Mouse (Mus musculus): ENCODE results near the gene Fam206a. TPM values are rescaled to one million over a fixed set of nuclear protein-coding genes. Genes with fewer than 3 reads are reported as not detected.

Fam206a gene
- 21.9 and 23.9 TPM in 2 replicates for polyA plus RNA-seq (2016; fragmentation: Nextera tagmentation; extraction: Ambion mirVana)

DNA sequence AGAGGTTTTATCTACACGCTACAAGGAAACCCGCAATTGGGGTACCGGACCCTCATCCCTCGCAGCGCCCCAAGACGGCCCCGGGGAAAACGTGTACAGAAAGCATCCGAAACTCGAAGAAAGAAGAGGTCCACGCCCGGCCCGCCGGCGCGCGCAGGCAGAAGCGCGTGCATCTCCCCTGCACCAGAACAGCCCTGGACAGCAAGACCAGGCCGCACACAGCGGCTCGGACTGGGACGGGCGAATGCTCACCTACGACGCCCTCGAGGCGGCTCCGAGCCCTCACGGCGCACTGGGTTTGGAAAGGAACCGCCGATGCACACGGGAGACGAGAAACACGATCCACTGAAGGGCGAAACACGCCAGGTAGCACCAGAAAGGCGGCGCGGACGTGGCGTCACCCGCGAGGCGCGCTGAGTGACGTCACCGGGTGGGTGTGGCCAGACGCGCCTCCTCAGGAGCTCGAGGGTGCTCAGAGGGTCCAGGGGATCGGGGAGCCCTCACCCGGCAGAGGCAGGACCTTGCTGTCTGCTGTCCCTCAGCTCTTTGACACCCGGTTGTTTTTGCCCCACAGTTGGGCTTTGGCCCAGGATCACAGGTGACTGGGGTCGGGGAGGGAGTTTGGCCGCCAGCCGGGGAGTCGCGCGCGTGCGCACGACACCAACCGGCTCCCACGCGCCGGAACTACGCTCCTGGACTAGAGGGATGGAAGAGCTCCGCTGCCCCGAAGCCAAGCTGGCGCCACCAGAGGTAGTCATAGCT, at the start of gene Fam206a, which contains the start of gene Elp1:
Gene Fam206a (plus strand): TSS at position 439 of the 762 bp plus-strand sequence.
Gene Elp1 (minus strand): TSS at position 425 of the 762 bp plus-strand sequence.
- under 1% methylated on average over 72 of the region's 72 CpGs for WGBS
- Histone ChIP-seq H3K27me3 (no peaks in the 10 kb centered on the region), H3K9ac (peak within 1 kb of the TSS; percentile 92), H3K4me3 (peak within 1 kb of the TSS; percentile 97), H3K4me1 (peaks cover 16% of the 10 kb centered on the region), H3K27ac (peak within 1 kb of the TSS; percentile 85), H3K36me3 (peaks cover 42% of the 10 kb centered on the region), H3K4me2 (replicated peaks) (peak within 1 kb of the TSS; percentile 69), H3K9me3 (no peaks in the 10 kb centered on the region)
- peak; percentile 95 for ATAC-seq (ENCODE audit: insufficient number of reproducible peaks, insufficient read depth, low FRiP score, low TSS enrichment)

DNA sequence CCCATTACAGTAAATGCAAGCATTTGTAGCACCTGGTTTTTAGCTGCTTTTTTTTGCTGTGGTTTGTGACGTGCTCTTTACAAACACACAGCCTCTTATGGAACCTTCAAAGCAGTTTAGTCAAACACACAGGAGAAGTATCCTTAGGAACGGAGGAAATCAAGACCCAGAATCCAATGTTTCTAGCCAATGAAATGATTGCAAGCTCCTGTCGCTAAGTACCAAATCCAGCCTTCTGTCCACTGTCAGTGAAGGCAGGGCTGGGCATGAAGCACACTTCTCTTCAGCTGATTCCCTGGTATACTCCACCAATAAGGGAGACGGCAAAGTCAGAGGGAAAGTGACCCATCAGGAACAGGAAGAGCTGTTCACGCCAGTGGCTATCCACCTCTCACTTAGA, 46.1 kb upstream of the Fam206a start:
- 92% methylated on average over 5 of the region's 5 CpGs for WGBS
- H3K36me3 ChIP-seq = peaks cover 86% of the 10 kb centered on the region
- no peak for ATAC-seq (ENCODE audit: insufficient number of reproducible peaks, insufficient read depth, low FRiP score, low TSS enrichment)

DNA sequence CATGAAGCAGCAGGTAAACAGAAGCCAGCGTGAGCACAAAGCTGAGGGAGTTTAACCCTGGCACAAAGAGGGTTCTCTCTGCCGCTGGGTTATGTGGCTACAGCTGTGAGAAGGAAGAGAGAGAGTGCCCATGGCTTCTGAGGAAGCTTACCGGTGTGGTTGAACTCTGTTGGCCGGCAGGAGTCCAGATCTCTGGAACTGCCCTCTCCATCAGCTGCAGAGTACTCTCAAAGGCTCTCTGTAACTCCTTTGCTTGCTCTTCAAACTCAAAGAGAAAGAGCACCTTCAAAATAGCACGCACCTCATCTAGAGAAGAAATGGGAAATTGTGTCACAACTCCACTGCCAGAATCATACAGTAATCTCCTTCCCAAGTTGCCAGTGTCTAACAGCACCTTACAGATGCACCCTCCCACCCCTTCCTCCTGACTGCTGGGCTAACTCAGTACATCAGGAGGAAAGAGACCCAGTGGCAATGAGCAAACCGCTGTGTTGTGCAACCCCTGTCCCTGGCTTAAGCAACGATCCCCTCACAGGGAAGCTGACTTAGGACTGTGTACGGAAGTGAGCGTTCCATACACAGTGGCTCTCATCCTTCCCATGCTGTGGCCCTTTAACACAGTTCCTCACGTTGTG, 45.1 kb upstream of the Fam206a start:
- Histone ChIP-seq H3K4me3 (no peak overlapping the region), H3K27ac (no peak overlapping the region), H3K9me3 (no peaks in the 10 kb centered on the region), H3K4me2 (replicated peaks) (no peak overlapping the region), H3K27me3 (no peaks in the 10 kb centered on the region), H3K36me3 (peaks cover 86% of the 10 kb centered on the region), H3K4me1 (no peaks in the 10 kb centered on the region), H3K9ac (no peak overlapping the region)
- WGBS = 94% methylated on average over 10 of the region's 10 CpGs
- ATAC-seq (ENCODE audit: insufficient number of reproducible peaks, insufficient read depth, low FRiP score, low TSS enrichment) = no peak

More for the DNA sequence above, 46.1 kb upstream of the Fam206a start:
- H3K9ac ChIP-seq = no peak overlapping the region
- no peaks in the 10 kb centered on the region for H3K4me1 ChIP-seq
- no peak overlapping the region for H3K27ac ChIP-seq
- H3K4me2 ChIP-seq (replicated peaks) = no peak overlapping the region
- H3K4me3 ChIP-seq = no peak overlapping the region
- no peaks in the 10 kb centered on the region for H3K9me3 ChIP-seq
- no peaks in the 10 kb centered on the region for H3K27me3 ChIP-seq

DNA sequence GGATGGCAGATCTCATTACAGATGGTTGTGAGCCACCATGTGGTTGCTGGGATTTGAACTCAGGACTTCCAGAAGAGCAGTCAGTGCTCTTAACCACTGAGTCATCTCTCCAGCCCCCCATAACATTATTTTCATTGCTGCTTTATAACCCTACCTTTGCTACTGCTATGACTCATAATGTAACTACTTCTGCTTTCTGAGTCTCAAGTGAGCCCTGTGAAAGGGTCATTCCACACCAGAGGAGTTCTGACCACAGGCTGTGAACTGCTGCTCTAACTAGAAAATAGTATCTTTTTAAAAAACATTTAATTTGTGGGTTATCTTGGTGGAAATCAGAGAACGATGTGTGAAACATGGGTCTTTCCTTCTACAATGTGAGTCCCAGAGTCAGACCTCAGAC, 44.5 kb upstream of the Fam206a start:
- 95% methylated on average over 1 of the region's 1 CpGs for WGBS
- peaks cover 91% of the 10 kb centered on the region for H3K36me3 ChIP-seq
- no peaks in the 10 kb centered on the region for H3K27me3 ChIP-seq
- ATAC-seq (ENCODE audit: insufficient number of reproducible peaks, insufficient read depth, low FRiP score, low TSS enrichment) = no peak
- H3K27ac ChIP-seq = no peak overlapping the region
- H3K4me3 ChIP-seq = no peak overlapping the region
- no peaks in the 10 kb centered on the region for H3K4me1 ChIP-seq
- no peaks in the 10 kb centered on the region for H3K9me3 ChIP-seq
- H3K9ac ChIP-seq = no peak overlapping the region
- H3K4me2 ChIP-seq (replicated peaks) = no peak overlapping the region

DNA sequence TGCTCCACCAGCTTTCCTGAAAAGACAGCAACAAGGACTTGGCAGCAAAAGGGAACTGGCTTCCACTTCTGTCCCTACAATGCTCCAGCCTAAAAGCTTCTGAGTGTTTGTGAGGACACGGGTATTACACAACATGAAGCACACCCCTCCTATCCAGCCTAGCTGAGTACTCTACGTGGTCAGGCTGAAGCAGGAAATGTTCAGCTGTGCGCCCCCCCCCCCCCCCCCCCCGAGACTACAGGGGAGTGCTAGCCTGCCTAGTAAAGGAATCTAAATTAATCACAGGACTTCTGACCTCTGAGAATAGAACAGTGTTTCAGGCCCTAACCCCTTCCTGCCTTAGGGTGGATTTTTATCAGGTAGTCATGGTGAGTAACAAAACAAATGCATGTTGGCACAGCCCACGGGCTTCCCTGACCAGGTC, 34.3 kb upstream of the Fam206a start:
- H3K27me3 ChIP-seq = no peaks in the 10 kb centered on the region
- peaks cover 76% of the 10 kb centered on the region for H3K36me3 ChIP-seq
- no peak overlapping the region for H3K4me2 ChIP-seq (replicated peaks)
- H3K9me3 ChIP-seq = no peaks in the 10 kb centered on the region
- no peak for ATAC-seq (ENCODE audit: insufficient number of reproducible peaks, insufficient read depth, low FRiP score, low TSS enrichment)
- no peaks in the 10 kb centered on the region for H3K4me1 ChIP-seq
- H3K27ac ChIP-seq = no peak overlapping the region
- 63% methylated on average over 5 of the region's 5 CpGs for WGBS
- no peak overlapping the region for H3K4me3 ChIP-seq
- no peak overlapping the region for H3K9ac ChIP-seq

DNA sequence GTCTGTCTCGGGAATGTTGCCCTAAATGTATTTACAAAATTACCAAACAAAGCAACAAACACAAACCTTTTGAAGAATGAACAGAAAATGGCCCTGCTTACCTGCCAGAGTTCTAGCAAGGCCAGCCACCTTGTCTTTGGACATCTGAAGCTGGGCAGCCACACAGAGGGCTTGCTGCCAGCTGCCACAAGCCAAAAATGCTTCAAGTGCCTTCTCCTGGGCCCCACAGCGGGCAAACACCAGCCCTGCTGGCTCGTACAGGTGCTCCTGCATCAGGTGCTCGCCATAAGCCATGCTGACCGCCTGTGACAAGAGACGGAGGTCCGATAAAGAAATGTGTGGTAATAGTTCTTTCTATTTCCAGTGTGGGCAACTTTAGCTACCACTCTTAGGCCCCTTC, 33.2 kb upstream of the Fam206a start:
- H3K9me3 ChIP-seq = no peaks in the 10 kb centered on the region
- 90% methylated on average over 7 of the region's 7 CpGs for WGBS
- H3K27ac ChIP-seq = no peak overlapping the region
- H3K9ac ChIP-seq = no peak overlapping the region
- no peaks in the 10 kb centered on the region for H3K4me1 ChIP-seq
- no peak for ATAC-seq (ENCODE audit: insufficient number of reproducible peaks, insufficient read depth, low FRiP score, low TSS enrichment)
- no peak overlapping the region for H3K4me2 ChIP-seq (replicated peaks)
- peaks cover 80% of the 10 kb centered on the region for H3K36me3 ChIP-seq
- no peak overlapping the region for H3K4me3 ChIP-seq
- no peaks in the 10 kb centered on the region for H3K27me3 ChIP-seq

DNA sequence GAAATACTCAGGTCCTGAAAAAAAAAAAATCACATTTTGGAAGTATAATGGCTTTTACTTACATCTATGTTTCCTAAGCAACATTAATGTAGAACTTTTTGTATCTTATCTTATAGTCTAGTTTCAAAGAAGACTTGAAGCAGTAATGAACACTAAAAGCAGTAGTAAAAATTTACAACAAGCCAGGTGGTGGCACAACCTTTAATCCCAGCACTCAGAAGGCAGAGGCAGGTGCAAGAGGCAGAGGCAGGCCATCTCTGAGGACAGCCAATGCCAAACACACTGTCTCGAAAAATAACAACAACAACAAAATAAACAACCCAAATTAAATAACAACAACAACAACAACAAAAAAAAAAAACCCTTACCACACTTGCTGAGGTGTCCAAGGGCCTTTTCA, 31.1 kb upstream of the Fam206a start:
- no peak overlapping the region for H3K9ac ChIP-seq
- H3K4me3 ChIP-seq = no peak overlapping the region
- no peaks in the 10 kb centered on the region for H3K27me3 ChIP-seq
- no peaks in the 10 kb centered on the region for H3K4me1 ChIP-seq
- no peaks in the 10 kb centered on the region for H3K9me3 ChIP-seq
- no peak overlapping the region for H3K4me2 ChIP-seq (replicated peaks)
- peaks cover 86% of the 10 kb centered on the region for H3K36me3 ChIP-seq
- H3K27ac ChIP-seq = no peak overlapping the region
- no peak for ATAC-seq (ENCODE audit: insufficient number of reproducible peaks, insufficient read depth, low FRiP score, low TSS enrichment)
- 68% methylated on average over 1 of the region's 1 CpGs for WGBS

DNA sequence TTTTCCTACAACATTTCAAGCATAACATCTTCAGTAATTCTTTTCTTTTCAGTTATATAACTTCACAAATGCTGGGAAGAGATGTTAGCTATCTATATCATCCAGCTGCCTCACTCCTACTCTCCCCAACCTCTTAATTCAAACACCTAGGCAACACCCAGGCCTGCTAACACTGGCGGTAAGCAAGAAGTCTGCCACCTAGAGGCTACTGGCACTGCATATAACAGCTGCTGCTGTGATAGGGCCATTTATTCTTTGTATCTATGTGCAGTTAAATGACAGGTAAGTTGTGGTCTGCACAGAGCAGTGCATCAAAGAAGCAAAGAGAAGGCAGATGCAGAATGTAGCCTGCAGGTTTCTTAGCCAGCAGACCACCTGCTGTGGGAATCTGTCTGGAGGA, 10.8 kb upstream of the Fam206a start:
- Histone ChIP-seq H3K27me3 (no peaks in the 10 kb centered on the region), H3K9me3 (no peaks in the 10 kb centered on the region), H3K4me3 (no peak overlapping the region), H3K4me1 (no peaks in the 10 kb centered on the region), H3K9ac (no peak overlapping the region), H3K4me2 (replicated peaks) (no peak overlapping the region), H3K36me3 (peaks cover 90% of the 10 kb centered on the region), H3K27ac (no peak overlapping the region)
- no peak for ATAC-seq (ENCODE audit: insufficient number of reproducible peaks, insufficient read depth, low FRiP score, low TSS enrichment)
- WGBS = 56% methylated on average over 1 of the region's 1 CpGs

DNA sequence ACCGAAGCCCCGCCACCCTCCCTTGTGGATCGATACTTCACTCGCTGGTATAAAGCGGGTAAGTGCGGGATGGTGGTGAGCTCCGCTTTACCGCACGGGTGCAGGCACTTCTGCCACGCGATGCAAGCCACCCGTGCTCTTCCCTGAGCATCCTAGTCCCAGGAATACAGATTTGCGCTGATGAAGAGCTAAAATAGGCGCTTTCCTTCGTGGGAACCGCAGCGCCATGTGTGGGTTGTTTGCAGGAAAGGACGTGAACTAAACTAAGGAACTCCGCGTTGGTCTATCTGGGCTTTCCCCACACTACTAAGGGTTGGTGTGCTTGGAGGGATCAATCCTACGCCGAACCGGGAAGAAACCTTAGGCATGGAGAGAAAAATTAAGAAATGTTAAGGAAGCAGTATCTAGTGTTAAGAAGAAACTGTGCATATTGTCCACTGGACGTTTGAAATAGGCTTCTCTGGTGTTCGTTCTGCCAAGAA, 565 bp downstream of the Fam206a start:
- Histone ChIP-seq H3K27me3 (no peaks in the 10 kb centered on the region), H3K27ac (peak overlapping the region; percentile 85; the same call in 1 of the 2 replicates), H3K9ac (peak overlapping the region; percentile 92), H3K4me2 (replicated peaks) (peak overlapping the region; percentile 69), H3K9me3 (no peaks in the 10 kb centered on the region), H3K36me3 (peaks cover 43% of the 10 kb centered on the region), H3K4me3 (peak overlapping the region; percentile 97), H3K4me1 (peaks cover 16% of the 10 kb centered on the region)
- 1% methylated on average over 25 of the region's 25 CpGs for WGBS
- ATAC-seq (ENCODE audit: insufficient number of reproducible peaks, insufficient read depth, low FRiP score, low TSS enrichment) = no peak; the same call in 1 of the 2 replicates

DNA sequence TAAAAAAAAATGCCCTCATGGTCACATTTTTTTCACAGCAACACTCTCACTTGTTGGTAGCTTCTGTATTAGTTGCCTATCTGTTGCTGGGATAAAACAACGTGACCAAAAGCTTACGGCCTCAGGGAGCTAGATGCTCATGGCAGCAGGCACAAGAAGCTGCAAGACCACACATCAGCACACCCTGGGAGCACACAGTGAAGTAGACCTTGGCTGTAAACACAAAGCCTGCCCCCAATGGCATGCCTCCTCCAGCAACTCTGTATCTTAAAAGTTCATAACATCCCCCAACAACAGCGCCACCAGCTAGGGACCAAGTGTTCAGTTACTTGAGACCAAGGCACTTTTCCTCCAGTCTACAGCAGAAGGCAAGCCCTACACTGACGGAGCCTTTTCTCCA, 6.9 kb downstream of the Fam206a start:
- Histone ChIP-seq H3K9me3 (no peaks in the 10 kb centered on the region), H3K4me3 (no peak overlapping the region), H3K9ac (no peak overlapping the region), H3K27ac (no peak overlapping the region), H3K4me1 (no peaks in the 10 kb centered on the region), H3K27me3 (no peaks in the 10 kb centered on the region), H3K36me3 (peaks cover 24% of the 10 kb centered on the region), H3K4me2 (replicated peaks) (no peak overlapping the region)
- 69% methylated on average over 4 of the region's 4 CpGs for WGBS
- ATAC-seq (ENCODE audit: insufficient number of reproducible peaks, insufficient read depth, low FRiP score, low TSS enrichment) = no peak

DNA sequence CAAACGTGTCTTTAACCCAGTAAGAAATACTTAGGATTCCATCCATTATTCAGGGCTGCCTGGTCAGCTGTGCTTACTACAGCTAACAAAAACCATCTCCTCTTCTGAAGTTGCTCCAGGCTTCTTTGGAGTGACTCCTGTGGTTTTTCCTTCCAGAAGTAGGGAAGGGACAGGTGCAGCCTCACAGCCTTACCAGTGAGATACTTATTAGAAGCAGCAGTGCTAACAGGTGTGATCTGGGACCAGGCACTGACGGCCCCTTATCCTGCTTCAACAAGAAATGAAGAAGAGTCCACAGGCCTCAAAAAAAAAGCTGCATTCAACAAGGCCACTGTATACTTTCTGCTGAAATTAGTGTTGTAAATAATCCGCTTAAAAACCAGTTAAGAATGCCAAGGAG, 9.5 kb downstream of the Fam206a start:
- H3K4me3 ChIP-seq = no peak overlapping the region
- no peaks in the 10 kb centered on the region for H3K4me1 ChIP-seq
- no peak for ATAC-seq (ENCODE audit: insufficient number of reproducible peaks, insufficient read depth, low FRiP score, low TSS enrichment)
- H3K9me3 ChIP-seq = no peaks in the 10 kb centered on the region
- H3K9ac ChIP-seq = no peak overlapping the region
- H3K4me2 ChIP-seq (replicated peaks) = no peak overlapping the region
- no peaks in the 10 kb centered on the region for H3K27me3 ChIP-seq
- no peak overlapping the region for H3K27ac ChIP-seq
- WGBS = 71% methylated on average over 3 of the region's 3 CpGs
- peaks cover 11% of the 10 kb centered on the region for H3K36me3 ChIP-seq

DNA sequence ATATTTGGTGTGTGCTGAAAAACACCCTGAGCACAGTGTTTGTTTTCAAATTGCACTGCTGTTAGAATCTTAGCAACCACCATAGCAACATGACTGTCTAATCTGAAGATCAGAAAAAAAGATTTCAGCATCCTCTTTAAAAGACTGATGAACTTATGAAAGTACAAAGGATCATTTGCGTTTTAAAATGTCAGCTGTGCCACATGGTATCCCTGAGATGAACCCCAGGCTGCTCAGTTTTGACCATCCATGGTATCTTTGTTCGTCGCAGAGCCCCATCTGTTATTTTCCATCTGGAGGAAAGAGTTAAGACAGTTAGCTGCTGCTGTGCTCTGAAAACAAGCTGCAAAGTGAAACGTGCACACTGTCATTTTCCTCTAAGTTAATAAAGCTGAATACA, 10.0 kb downstream of the Fam206a start:
- 85% methylated on average over 4 of the region's 4 CpGs for WGBS
- Histone ChIP-seq H3K27me3 (no peaks in the 10 kb centered on the region), H3K4me2 (replicated peaks) (no peak overlapping the region), H3K36me3 (peaks cover 7% of the 10 kb centered on the region), H3K27ac (no peak overlapping the region), H3K4me1 (no peaks in the 10 kb centered on the region), H3K9me3 (no peaks in the 10 kb centered on the region), H3K9ac (no peak overlapping the region), H3K4me3 (no peak overlapping the region)
- no peak for ATAC-seq (ENCODE audit: insufficient number of reproducible peaks, insufficient read depth, low FRiP score, low TSS enrichment)
